Mouse (Mus musculus) layer of hippocampus, postnatal 10 days (tissue): Measurements from ENCODE around the gene Gsta2. TPM values are rescaled to one million over a fixed set of nuclear protein-coding genes. Genes with fewer than 3 reads are reported as not detected.
"Not testable (repeated sequence)": the region's sequence is repeated elsewhere in the genome, so short reads cannot be mapped to it uniquely, and the experiment has no call there.

ENCODE experiments used
- DNase-seq, 2 experiments: peaks; one replicate each; pipeline ENCODE4 v3.0.0; 2021; ENCODE audit warnings: low spot score in 2 of 2
- total RNA-seq, 2 experiments: library from RNA; stranded (reverse); gene quantifications; 2 replicates each; pipeline ENCODE4 v1.2.3; 2021

Gene Gsta2
- total RNA-seq, 2 experiments from 2014 or later: not detected

GRCm38 (mm10) chr9:78367959-78368358 lies 12.4 kb upstream of the Gsta2 start, which contains the start of gene Dppa5a:
Gene Dppa5a, minus strand, starts transcription at chr9:78368177.
- not testable (repeated sequence) for DNase-seq

DNA sequence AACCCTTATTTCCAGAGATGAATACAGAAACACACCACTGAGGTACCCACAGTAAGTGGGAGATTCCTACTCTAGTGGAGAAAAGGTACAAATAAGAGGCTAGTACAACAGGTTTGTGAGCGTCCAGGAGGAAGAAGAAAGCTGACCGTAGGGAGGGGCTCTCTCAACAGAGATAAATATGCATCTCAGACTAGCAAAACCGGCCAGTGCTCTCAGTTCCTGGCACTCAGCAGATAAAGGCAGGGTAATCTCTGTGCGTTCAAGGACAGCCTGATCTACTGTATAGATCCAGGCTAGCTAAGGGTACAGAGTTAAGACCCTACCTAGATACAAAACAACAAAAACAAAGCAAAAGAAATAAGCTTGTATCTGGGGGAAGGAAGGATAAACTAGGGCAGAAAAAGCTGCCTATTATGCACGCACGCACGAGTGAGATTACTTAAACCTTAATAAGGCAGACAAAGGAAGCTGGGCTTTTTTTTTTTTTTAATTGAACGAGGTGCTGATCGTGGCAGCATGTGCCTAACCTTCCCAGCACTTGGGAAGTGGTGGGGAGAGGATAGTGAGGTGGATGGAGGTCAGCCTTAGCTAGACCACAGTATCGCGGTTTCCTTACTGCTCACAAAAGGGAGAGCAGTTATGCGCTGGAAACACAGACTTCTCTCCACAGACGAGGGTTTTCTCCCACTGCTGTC lies 10.4 kb upstream of the Gsta2 start:
- no peak for DNase-seq

DNA sequence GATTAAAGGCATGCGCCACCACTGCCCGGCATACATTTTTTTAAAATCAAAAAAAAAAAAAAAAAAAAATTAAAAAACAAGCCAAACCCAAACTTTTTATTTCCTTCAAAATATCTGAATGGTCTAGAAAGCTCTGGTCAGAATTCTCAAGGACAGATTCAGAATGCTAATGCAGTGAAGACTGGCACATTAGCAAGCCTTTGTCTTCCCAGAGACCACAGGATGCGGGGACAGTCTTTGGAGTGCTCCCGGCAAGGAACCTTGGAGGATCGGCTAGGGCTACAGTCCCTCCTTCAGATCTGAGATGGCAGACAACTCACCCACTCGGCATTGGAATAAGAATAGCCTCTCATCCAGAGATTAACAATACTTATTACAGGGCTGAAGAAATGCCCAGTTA lies 9.1 kb upstream of the Gsta2 start:
- no peak for DNase-seq

DNA sequence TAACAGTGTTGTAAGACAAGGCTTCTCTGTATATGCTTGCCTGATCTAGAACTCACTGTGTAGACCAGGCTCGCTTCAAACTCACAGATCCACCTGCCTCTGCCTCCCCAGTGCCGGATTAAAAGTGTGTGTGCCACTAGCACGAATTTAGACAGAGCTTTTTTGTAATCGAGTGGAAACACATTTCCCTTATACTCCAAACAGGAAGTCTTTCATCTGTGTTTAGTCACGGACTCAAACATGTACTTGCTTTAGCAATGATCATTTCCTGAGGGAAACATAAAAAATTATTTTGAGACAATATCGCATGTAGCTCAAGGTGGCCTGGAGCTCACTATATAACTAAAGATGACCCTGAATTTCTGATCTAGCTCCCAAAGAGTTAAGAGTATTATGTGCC lies 7.8 kb upstream of the Gsta2 start:
- no peak for DNase-seq

GRCm38 (mm10) chr9:78360484-78360872 lies 4.9 kb upstream of the Gsta2 start:
- DNase-seq: no peak

DNA sequence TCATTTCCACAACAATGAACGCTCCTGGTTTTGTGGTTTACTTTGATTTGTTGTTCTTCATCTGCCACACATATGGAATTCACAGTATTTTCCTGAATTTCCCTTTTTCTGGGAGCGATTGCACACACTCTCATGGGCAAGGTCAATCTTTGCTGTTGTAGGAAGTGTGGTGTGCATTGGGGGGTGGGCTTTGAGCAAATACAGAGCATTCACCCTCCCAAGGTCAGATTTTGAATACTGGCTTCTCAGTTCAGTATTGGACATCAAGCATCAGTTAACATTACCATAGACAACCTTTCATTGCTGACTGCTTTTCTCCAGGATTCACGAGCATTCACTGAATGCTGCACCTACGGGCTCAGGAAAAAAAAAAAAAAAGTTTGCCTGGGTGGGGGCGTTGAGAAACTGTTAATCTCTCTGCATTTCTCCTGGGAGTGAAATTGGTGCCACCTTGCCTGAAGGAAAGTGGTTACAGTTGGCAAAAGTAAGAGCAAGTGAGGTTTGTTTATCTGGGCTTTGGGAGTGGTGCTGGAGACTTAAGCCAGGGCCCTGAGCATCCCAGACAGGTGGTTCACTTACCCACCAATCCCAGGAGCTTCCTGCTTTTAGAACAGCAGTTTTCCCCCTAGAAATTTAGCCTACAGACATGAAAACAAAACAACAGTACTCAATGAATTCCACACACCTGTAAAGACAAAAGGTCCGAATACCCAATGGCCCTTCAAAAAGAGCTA lies 4.3 kb upstream of the Gsta2 start:
- no peak for DNase-seq

DNA sequence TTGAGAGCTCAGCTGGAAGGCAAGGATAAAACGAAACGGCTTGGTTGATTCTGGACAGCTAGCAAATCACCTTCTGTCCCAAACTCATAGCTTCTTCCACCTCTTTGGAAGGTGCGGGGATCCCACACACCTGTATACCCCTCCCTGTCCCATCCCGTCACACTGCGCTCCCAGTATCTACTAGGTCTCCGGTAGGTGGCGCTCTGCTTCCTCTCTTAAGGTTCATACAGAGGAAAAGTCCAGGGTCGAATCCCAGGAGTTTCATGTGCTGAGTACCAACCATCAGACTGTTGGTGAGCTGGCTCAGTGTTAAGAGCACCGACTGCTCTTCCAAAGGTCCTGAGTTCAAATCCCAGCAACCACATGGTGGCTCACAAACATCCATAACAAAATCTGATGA lies 2.5 kb upstream of the Gsta2 start:
- peak; percentile 58 to 70 for DNase-seq

- DNase-seq: no peak
These were observed 666 bp downstream of the Gsta2 start for GRCm38 (mm10) chr9:78354665-78355578.

DNA sequence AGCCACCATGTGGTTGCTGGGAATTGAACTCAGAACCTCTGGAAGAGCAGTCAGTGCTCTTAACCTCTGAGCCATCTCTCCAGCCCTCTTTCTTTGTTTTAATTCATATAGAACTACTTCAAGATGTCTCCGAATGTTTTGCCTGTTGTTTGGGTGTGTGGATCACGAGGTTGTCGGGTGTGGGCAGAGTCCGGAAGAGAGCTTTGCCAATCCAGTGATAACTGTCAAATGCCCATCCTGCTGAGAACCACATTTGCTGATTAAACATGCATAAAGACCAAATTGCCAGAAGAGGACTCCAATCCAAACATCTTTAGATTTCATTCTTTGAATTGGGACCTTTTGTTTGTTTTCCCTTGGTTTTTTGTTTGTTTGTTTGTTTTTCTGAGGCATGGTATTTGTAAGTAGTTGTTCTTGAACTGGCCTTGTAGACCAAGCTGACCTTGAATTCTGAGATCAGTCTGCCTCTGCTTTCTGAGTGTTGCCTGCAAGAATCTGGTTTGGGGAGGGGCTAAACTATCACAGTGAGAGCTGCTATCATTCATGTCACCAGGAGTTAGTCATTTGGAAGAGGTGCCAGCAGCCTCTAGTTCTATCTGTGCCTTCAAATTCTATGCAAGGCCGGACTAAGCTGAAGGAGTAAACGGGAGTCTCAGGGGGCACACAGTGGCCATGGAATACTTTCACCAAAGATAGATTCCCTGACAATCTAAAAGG lies 3.9 kb downstream of the Gsta2 start:
- DNase-seq: no peak

DNA sequence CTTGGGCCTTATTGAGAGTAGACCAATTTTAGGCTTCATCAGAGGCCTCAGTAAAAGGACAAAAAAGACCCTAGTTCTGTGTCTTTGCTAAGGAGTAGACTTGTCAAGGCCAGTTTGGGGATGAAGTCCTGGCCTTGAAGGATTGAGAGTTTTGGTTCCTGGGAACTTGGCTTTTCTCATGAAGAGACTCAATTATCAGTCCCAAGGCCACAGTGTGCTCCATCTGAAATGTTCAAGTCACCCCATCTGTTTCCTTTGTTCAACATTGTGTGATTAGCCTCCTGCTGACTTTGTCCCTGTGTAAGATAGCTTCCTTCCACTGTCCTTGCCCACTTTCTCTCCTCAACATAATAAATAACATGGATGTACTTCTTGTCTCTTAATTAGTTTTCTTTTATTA lies 5.6 kb downstream of the Gsta2 start:
- not testable (repeated sequence) for DNase-seq

- DNase-seq: not testable (repeated sequence)
These were observed 6.4 kb downstream of the Gsta2 start for GRCm38 (mm10) chr9:78349141-78349540.

GRCm38 (mm10) chr9:78348206-78349004 lies 7.2 kb downstream of the Gsta2 start:
- DNase-seq: not testable (repeated sequence)

DNA sequence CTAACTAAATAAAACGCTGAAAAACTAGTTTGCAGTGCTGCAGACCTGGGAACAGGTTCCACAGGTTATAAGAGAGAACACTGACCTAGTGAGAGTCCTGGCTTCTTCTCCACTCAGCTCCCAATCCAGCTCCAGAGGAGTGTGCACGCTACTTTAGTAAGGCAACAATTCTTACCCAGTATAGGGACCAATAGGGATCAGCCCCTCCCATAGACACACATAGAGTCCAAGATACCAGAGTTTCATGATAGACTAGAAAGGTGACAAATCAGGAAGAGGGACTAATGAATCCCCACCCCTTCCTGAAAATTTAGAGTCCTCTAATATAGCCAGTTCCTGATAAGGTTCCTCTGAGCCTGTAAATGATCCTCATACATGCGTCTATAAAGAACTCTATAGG lies 8.6 kb downstream of the Gsta2 start:
- DNase-seq: no peak

DNA sequence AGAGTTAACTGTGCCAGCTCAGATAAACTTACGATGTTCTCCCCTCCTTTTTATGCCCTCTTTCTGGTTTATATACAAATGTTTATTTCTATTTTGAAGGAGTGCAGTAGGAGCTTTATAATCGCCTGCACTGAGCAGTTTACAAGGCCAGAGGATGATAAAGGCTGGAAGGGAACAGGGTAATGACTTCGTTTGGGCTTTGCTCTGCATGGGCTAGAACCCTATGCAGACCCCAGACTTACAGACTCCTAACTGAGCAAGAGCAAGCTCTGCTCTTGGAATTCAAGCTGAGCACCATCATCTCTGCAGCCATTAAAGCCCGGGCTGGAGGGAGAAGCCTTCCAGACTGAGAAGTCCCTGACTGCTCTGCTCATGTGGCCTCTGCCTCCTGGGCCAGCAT lies 10.4 kb downstream of the Gsta2 start:
- DNase-seq: not testable (repeated sequence)

DNA sequence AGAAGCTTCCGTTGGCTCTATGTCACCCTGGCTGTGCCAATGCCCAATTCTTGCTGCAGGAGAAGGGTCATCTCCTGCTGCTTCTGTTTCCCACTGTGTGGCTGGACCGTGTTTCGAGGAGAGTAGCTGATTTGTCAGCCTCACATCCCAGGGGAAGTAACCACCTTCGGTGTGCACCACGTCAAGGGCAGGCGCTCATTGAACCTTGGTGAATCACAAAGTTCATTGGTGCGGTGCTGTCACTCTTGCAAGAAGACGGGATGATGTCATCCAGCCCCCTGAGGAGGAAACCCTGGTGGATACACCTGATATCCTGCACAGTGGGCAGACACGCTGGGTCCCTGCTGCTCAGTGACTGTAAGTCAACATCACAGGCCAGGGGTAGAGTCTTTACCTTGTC lies 12.5 kb downstream of the Gsta2 start:
- not testable (repeated sequence) for DNase-seq

DNA sequence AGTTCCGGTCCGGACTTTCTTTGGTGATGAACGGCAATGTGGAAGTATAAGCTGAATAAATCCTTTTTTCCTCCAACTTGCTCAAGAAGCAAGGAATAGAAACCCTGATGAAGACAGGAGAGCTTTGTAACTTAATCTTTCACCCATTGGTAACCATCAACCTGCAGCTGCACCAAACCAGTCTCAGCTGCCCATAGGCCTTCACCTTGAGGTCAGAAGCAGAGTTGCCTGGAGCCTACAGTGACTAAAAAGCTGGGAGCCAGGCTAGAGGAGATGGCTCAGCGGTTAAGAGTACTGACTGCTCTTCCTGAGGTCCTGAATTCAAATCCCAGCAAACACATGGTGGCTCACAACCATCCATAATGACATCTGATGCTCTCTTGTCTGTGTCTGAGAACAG lies 13.1 kb downstream of the Gsta2 start:
- not testable (repeated sequence) for DNase-seq

GRCm38 (mm10) chr9:78340324-78340723 lies 15.3 kb downstream of the Gsta2 start:
- DNase-seq: peak; percentile 44 to 53

GRCm38 (mm10) chr9:78337050-78337449 lies 18.5 kb downstream of the Gsta2 start:
- not testable (repeated sequence) for DNase-seq

DNA sequence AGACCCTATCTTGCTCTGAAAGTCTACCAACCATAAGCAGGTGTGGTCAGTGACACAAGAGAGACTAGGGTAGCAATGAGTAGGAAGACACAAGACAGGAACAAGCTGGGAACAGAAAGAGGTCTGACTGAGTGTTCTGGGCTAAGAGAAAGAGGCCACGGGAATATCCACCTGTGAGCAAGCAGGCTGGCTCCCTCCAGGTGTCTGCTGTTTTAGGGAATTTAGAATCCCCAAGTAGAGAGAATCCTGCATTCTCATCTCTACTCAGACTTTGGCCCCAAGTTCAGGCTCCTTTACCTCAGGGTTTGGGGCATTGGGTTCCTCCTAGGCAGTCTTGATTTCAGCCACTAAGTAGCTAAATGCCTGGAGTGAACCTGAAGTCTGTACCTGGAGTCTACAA lies 28.3 kb downstream of the Gsta2 start, which contains the start of gene Omt2b:
Gene Omt2b (plus strand): TSS at position 301 of the 400 bp plus-strand sequence.
- DNase-seq: not testable (repeated sequence)

DNA sequence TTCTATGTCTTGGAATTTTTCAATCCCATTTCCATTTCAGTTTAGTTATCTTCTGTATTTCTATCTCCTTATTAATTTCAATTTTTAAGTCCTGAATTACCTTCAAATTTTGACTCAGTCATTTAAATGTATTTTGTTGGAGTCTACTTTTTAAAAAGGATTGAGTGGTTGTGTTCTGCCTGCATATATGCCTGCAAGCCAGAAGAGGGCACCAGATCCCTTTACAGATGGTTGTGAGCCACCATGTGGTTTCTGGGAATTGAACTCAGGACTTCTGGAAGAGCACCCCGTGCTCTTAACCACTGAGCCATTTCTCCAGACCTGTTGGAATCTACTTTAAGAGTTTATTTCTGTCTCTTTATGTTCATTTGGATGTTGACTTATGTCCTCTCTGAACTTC lies 36.1 kb downstream of the Gsta2 start:
- no peak for DNase-seq
